Mouse (Mus musculus): ENCODE results near the gene Slc37a1.
A peak's percentile ranks its signal among the peaks of the same experiment; 100 is the strongest.

Gene Slc37a1

DNA sequence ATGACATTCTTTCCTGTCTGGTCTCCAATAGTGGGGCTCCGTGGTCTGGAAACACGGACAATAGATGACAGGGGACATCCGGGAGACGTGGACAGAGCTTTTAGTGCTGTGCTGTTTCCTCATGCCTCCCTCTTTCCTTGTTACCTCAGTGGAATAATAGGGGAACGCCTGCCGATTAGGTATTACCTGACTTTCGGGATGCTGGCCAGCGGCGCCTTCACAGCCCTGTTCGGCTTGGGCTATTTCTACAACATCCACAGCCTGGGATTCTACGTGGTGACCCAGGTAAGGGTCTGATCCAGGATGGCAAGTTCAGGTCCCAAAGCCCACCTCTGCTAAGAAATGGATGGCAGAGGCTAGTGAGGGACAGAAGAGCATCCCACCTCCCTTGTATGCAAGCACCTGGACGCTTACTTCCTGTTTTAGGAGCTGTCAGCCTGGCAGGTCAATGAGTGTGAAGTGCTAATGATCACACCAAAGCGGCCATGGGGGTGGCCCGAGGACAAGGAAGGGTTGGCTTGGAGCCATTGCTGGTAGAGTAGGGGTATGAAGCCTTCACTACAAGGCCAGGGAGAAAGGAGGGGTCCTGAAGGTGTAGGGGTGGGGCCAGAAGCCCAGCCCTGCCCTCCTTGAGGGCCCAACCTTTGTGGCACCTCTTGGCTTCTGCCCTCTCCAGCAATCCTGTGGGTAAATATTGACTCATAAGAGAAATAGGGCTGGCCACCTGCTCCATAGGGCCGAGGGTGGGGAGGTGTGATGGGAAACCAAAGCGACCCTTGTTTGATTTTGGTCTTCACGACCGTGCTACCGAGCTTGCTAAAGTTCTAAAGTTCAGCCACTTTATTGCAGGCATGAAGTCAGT is 32.5 kb downstream of the Slc37a1 start:
- no peak for DNase-seq (ENCODE audit: low spot score in 2 of 2)

DNA sequence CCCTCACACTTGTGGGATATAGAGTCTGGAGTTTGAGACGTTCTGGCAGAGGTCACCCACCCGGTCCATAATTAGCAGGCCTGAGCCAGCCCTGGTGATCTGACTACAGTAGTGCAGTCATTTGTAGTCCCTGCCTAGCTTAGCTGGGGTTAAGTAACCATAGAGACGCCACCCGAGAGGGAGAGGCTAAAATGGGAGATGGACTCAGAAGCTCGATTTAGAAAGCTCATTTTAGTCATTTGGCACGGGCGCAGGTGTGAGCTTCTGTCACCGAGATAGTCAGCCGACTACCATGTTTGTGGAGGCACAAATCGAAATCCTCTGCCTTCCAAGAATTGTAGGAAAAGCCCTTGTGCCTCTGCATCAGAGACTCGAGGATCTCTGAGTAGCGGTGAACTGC is 34.8 kb downstream of the Slc37a1 start:
- peak; percentile 80 to 94 for DNase-seq (ENCODE audit: low spot score in 2 of 2)

DNA sequence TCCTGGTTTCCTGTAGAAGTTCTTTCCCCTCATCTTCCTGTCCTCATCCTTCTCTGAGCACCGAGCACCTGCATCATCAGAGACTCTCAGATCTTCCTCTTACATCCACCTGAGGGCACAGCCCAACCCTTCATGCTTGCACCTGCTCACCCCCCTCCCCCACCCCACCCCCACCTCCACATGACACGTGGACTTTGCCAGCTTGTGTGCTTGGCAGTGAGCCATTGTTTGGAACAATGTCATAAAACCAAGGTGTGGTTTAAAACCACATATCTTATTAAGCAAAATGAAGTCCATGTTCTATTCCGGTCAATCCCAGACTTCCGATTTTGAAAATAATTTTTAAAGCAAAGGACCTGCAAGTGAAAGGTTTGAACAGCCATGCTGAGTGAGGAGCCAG is 35.9 kb downstream of the Slc37a1 start:
- DNase-seq (ENCODE audit: low spot score in 2 of 2), result no peak

DNA sequence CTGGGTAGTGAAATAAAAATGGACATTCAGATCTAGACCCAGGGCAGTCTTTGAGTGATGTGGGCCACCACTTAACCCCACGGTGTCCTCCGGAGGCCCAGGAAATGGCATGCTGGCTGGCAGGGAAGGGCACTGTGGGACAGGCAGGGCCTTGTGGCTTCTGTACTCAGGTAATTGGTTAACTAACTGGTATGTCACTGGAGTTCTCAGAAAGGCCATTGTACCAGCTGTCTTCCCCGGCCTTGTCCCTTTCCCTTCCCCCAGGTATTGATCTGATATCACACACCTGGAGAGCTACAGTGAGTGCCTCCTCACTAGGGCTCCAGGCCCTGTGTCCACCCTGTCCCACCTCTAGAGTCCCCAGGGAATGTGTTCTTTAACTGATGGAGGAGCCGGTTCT is 36.8 kb downstream of the Slc37a1 start:
- no peak for DNase-seq (ENCODE audit: low spot score in 2 of 2)

DNA sequence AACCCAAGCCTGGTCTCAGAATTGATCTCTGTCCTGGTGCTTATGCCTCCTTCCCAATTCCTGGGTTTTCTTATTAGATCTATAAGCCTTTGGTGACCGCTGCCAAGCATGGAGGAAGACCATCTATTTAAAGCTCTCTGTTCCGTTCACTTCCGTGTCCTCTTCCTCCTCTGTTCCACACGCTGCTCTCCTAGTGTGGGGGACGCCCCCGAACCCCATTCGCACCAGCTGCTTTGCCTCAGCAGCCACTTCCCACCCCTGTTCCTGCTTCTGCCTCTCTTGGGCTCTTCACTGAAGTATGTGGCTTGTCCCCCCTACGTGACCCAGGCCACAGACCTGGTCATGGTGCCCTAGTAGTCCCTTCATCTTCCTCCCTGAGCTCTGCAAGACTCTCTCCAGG is 37.6 kb downstream of the Slc37a1 start:
- no peak for DNase-seq (ENCODE audit: low spot score in 2 of 2)

DNA sequence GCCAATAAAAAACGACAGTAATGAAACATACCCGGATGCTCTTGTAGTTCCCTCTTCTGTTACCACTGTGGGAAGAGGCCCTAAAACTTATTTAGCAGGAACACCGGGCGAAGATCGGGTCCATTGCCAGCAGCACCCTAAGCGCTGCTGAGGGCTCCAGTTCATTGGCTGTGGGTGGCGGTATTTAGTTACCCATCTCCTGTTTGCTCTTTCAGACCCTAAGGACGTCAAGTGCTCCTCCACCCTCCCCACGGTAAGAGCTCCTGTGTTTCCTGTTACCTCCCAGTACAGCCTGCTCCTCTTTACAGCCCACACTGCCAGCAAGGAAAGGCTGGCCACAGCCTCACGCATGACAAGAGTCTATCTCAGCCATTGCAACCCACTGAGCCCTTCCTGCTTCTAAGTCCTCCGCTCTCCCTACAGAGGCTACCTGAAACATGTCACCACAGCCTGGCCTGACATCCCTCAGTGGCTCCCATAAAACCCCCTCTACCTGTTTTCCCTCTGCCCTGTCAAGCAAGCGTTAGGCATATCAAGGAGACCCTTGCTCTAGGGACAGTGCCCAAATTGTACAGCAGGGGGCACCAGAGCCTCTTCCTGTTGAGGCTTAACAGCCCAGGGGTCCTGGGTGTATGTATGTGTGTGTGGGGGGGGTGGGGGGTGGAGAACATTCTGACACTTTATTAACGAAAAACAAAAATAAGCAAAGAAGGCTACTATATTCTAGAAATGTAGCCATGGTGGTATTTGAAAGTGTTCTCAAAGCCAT is 39.0 kb downstream of the Slc37a1 start:
- no peak for DNase-seq (ENCODE audit: low spot score in 2 of 2)

DNA sequence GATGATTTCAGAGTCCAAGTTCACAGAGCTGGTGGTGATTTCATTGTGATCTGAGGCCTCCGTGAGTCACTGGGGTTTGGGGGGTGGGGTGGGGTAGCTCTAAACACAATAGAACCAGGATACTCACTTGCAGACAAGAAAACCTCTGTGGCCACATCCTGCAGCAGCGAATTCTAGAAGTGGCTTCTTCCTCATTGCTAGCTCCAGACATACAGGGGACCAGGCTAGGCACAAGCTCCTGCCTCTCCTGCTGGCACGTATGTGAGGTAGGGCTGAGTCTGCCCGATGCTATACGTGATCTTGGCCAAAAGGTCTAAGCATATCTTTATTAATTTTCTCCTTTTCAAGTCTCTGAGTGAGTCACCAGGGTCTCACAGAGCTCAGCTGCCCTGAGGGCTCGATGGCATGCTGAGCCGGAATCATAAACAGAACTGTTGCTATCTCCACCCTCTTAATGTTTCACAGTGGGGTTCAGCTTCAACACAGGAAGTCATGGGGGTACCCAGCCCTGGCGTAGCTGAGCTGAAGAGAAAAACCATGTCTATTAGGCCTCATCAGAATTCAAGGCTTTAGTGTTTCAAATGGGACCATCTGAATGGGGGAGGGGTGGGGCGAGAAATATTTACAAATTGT is 39.7 kb downstream of the Slc37a1 start:
- DNase-seq (ENCODE audit: low spot score in 2 of 2), result no peak

DNA sequence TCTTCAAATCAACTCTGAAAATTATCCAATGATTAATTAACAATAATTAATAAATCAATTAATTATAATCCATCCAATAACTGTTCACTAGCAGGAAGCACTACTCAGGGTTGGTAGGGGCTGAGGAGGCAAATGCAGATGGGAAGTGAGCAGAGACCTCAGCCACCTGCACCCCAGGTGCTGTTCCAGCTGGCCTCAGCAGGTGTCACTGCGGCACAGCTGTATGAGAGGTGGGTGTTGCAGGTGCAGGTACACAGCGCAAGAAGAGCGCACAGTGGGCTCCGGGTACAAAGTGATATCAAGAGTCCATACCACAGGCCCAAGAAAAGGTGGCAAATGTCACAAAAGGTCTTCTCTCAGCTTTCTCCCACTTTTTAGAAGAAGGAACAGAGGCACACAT is 41.9 kb downstream of the Slc37a1 start:
- DNase-seq (ENCODE audit: low spot score in 2 of 2), result no peak

DNA sequence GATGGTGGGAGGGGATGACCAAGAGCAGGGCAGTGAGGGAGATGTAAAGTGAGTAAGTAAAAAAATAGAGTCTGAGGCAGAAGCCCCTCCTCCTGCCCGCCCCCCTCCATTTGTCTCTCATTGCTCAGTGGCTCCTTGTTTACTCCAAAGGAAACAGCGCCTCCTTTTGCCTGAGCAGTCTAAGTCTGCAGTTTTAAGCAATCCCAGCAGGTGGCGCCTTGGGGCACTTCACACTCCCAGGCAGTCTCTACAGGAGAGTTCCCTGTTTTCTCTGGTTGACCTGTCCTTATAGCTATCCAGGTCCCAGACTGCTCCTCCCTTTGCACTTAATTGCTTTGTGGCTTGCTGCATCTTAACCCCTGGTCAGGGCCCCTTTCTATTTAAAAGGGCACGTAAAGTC is 44.0 kb downstream of the Slc37a1 start:
- DNase-seq (ENCODE audit: low spot score in 2 of 2), result peak in 1 of 2 experiments; percentile 64

DNA sequence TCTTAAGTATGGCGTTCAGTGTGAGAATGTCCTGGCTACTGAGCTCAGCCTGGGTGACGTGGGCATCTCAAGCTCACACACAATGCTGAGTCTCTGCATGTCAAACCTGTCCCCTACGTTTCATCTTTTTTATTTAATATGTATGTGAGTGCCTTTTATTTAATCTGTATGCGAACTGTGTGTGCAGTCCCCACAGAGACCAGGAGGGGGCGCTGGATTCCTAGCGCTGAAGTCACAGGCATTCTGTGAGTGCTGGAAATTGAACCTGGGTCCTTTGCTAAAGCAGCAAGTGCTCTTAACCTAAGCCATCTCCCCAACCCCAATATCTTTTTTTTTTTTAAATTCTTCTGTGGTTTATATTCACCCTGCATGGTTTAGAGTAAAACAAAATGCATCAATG is 44.7 kb downstream of the Slc37a1 start:
- no peak for DNase-seq (ENCODE audit: low spot score in 2 of 2)

DNA sequence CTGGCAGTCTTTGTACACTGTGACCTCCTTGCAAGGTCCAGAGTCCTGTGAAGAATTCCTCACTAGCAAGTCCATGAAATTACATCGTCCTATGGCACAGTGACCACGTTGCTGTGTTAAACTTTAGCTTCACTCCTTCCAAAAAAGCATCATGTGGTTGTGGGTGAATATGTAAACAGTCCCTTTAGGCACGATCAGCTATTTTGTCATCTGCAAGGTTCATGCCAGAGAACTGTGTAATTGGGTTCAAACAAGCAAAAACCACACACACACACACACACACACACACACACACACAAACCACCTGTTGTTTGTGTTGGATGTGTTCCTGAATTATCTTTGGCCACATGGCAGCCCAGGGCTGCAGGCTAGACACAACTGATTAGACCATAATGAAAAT is 45.3 kb downstream of the Slc37a1 start:
- no peak for DNase-seq (ENCODE audit: low spot score in 2 of 2)

DNA sequence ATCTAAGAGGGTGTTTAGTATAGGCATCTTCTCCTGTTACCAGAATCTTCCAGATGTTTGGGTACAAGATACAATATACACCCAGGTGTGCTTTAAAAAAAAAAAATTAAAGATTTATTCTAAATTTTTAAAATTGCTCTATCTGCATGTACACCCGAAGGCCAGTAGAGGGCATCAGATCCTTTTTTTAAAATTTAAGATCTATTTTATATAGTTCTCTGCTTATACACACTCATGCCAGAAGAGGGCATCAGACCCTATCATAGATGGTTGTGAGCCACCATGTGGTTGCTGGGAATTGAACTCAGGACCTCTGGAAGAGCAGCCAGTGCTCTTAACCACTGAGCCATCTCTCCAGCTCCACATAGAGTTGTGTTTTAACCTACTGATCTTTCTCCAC is 45.7 kb downstream of the Slc37a1 start:
- DNase-seq (ENCODE audit: low spot score in 2 of 2), result no peak

DNA sequence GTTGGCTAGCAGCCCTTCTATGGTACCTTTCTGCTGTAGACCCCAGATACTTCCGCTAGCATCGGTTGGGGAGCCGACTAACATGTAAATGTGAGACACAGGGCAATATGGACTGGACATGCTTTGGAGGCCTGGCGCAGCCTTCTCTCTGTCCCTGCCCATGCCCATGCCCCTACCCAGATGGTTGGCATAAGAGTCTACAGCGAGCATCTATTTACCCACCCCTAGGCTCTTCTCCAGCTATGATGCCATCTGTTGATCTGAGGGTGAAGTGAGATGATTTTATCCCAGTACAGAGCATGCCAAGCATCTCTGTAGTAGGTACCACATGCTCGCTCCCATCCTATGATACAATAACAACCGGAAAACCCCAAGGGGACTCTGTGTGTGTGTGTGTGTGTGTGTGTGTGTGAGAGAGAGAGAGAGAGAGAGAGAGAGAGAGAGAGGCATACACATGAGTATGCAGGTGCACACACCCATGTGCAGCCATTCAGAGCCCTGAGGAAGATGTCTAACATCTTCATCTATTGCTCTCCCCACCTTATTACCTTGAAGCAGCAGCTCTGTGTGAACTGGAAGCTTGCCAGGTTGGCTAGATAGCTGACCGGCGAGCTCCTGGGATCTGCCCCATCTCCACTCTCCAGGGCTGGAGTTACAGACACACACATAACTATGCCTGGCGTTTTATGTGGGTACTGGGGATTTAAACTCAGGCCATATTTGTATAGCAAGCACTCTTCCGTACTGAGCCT is 48.1 kb downstream of the Slc37a1 start:
- DNase-seq (ENCODE audit: low spot score in 2 of 2), result no peak

DNA sequence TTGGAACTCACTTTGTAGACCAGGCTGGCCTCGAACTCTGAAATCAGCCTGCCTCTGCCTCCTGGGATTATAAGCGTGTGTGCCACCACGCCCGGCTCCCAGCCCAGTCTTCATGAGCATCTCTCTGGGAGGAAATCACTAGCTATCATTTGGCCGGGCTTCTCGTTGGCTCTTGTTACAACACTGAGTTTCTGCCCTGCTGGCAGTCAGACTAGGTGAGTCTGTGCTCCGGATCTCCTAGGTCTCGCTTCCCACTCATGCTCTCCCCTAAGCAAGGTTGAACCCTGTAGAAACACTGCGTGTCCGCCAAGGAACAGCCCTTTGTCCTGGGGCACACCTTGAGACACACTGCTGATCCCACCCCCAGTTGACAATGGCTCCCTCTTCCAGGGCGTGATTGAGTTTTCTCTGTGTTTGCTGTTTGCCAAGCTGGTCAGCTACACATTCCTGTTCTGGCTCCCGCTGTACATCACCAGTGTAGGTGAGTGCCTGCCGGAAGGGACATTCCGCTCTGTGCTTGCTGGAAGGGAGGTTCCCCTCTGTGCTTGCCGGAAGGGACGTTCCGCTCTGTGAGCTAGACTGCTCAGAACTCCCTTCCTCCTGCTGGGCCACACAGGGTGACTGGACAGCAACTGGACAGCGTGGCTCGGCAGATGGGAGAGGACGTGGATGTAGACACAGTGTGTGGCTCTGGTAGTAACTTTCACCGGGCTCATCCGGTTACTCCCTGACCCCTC is 48.9 kb downstream of the Slc37a1 start:
- DNase-seq (ENCODE audit: low spot score in 2 of 2), result no peak

DNA sequence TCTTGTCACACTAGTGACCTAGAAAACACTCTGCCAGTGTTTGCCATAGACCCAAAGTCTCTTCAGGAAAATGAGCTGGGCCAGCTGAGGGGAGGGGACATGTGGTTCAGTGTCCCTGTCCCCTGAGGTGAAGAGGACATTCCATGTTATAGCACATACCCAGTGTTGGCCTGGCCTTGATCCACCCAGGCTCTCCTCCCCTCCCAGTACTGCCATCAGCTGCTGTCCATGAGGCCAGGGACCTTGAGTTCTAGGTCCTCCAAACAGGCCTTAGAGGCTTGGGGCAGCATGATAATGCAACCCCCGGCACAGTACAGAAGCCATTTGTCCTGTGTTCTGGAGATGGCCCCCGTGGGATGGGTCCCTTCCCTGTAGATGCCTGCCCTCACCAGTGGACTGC is 53.2 kb downstream of the Slc37a1 start:
- no peak for DNase-seq (ENCODE audit: low spot score in 2 of 2)

DNA sequence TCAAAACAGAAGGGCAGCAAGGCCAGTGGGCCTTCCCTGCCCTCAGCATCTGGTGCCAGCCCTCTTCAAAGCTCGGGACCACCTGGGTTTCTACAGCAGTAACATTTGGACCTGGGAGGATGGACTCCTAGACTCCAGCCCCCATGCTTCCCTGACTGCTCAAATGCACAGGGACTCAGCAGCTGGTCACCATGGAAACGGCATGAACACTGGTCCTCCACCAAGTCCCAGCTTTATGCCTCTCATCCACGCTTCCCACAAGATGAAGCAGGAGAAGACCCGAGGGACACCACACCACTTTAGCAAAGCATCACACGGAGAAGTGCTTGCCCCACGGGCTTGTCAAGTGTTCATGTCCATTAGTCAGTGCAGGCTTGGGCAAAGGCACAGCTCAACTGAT is 55.6 kb downstream of the Slc37a1 start:
- DNase-seq (ENCODE audit: low spot score in 2 of 2), result no peak

DNA sequence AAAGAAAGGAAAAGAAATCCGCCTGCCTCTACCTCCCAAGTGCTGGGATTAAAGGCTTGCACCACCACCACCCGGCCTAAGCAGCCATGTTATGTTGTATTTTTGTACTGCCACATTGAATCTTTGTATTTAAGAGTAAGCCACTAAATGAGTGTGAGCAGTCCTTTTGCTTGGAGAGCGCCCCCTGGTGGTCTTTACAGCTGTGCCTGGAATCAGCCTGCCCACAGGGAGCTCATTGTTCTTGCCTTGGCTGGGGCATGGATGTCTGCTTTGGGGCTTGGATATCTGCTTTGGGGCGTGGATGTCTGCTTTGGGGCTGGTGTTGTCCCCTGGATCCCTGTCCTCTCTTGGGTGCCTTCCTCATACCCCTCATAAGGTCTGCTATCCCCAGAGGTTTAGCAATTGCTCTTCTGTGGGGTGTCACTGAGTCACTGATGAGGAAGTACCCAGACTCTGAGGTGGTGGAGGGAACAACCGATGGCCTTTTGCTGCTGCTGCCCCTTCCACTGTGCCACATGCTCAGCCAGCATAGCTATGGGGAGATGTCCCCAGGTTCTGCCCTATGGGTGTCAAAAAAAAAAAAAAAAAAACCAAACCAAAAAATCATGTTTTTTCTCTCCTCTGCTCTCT is 57.7 kb downstream of the Slc37a1 start:
- peak; percentile 70 for DNase-seq (ENCODE audit: low spot score in 2 of 2)

DNA sequence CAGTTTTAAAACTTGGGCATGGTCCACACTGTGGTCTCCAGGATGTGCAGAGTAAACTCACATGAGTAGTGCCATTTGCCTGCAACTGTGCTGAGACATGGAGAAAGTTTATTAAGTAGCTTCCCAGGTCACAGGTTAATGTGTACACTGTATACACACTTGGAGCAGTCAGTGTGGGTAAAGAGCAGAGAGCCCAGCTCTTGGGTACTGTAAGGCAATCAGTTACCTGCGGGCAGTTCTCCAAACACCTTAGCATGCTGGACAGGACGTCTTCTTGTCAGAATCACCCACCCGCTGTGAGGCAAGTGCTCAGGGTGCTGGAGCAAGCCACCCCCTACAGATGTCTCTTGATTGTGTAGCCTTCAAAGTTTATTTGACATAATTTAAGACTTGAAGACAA is 58.2 kb downstream of the Slc37a1 start:
- DNase-seq (ENCODE audit: low spot score in 2 of 2), result no peak

DNA sequence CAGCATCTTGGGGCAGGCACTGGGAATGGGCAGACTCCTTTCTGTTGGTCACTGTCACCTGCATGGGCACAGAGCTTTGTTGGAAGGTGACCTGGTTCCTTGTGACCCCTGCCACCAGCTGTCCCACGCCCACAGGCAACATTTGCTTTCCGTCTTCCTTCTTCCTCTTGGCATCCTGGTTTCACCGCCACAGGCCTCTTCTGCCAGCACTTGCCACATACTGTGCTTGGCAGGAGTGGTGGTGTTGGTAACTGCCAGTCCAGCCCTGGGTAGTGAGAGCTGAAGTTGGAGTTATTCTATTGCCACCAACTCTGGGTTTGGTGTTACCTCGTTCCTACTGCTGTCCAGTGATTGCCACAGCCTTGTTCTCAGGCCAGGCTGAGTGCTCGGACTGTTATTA is 61.5 kb downstream of the Slc37a1 start:
- no peak for DNase-seq (ENCODE audit: low spot score in 2 of 2)

DNA sequence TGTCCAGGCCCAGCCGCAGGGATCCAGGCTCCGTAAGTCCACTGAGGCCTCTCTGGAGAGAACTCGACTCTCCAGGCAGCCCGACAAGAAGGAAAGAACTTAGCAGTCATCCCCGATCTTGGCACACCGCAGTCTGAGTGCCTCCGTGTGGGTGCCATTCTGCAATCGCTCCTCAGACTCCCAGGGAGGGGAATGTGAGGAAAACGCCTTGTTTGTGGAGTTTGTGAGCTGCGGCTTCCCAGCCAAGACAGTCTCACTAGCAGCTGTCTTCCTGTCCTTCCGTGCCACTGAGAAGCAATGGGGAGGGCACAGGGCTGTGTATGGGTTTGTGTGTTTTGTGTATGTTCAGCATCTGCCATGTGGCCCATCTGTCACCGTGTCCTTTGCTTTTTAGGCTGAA is 62.8 kb downstream of the Slc37a1 start:
- DNase-seq (ENCODE audit: low spot score in 2 of 2), result peak; percentile 51 to 65

DNA sequence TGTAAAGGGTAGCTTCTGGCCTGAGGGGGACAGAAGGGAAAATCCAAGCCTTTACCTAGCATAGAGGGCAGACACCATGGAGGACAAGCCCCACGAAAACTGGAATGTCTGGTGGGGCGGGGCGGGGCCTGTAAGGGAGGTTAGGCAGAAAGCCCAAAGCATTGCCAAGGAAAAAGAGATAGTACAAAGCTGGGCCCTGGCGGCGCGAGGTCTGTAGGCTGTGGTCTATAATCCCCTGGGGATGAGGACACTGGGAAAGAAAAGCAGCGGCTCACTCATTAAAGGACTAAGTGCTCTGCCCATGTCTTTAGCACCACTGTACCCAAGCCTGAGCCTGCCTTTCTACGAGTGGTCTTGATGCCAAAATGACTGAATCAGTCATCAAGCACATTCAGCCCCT is 65.4 kb downstream of the Slc37a1 start:
- DNase-seq (ENCODE audit: low spot score in 2 of 2), result no peak

All from frontal cortex, postnatal 36 days (tissue).